Mouse (Mus musculus) heart, postnatal 4 days (tissue): ENCODE results near the gene Ccdc186. TPM values are rescaled to one million over a fixed set of nuclear protein-coding genes. Genes with fewer than 3 reads are reported as not detected.

ENCODE experiments used
- DNase-seq: peaks from one replicate; pipeline ENCODE4 v3.0.0; 2021
- total RNA-seq, 2 experiments: library from RNA; stranded (reverse); gene quantifications; 2 replicates each; pipeline ENCODE4 v1.2.3; 2021

The Ccdc186 gene
- 10 to 100 TPM; 22.8 to 26.6 TPM for total RNA-seq

DNA sequence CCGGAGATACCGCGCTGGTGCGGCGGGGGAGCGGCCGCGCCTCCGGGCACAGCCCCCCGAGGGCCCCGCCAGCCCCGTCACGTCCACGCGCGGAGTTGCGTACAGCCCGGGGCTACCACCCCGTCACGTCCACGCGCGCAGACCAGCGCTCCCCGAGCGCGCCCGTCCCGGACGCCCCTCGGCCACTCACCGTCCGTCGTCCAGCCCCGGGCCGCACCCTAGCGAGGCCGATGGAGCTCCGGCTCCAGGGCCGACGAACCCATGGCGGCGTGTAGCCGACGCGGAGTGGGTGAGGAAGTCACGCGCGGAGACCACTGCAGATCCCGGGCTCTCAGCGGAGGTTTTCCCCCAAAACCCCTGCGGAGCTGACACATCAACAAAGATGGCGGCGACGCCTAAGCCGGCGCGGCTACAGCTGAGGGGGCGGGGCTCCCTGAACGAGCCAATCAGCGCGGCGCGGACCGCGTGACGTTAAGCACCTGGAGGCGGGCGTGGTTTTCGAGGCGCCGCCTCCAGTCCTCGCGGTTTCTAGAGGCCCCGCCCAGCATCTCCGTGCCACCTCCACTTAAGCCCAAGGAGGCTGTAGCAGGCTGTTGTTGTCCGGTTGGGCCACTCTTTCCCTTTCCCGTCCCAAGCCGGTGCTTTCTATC is at the start of gene Ccdc186:
Gene Ccdc186 (minus strand): TSS at position 393 of the 650 bp plus-strand sequence.
- DNase-seq, result peak; percentile 98

DNA sequence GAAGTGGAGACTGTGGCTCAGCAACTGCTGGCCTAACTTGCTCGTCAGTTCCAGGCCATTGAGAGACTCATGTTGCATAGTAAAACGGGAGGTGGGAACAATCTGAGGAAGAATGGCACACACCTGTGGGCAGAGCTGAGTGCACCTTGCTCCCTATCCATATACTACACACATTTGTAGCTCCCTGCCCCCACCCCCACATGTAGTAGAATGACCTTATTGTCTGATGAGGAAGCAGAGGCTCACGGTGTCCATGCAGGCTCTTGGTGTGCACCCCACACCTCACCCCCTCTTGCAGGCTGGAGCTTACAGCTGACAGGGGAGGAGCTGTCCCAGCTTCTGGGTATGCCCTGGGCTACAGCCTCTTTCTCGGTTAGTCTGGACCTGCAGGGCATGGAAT is 45.7 kb upstream of the Ccdc186 start:
- DNase-seq, result no peak

DNA sequence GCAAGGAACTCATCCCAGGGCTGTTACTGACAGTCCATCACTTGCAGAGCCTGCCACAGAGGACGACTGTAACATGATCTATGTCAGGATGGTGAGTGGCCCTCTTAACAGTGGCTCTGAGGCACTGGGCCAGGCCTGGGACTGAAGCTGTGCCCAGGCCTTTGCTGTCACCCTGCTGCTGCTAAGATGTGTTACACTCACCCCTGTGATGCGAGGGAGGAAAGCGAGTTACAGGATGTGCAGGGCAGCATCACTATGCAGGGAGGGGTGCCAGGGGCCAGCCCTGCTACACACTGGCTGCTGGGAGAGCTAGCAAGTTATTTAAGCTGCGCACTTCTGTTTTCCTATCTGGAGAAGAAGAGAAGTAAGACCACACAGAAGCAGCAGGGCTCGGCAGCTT is 34.5 kb upstream of the Ccdc186 start:
- DNase-seq, result peak; percentile 14

DNA sequence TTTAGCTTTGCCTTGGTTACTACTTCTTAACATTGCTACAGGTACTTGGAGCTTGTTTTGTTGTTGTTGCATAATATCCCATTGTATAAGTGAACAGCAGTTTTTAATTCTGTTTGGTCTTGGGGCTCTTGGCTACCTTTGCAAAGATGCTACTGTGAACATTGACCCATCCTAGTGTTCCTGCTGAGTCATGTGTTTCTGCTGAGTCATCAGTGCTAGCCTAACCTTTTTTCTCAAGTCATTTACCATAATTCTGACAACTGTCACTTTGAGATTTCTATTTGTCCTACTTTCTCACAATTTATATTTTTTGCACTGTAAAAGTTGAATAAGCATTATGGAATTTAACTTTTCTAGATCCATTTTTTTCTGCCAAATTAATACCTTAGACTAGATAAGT is 30.6 kb upstream of the Ccdc186 start:
- DNase-seq, result no peak

DNA sequence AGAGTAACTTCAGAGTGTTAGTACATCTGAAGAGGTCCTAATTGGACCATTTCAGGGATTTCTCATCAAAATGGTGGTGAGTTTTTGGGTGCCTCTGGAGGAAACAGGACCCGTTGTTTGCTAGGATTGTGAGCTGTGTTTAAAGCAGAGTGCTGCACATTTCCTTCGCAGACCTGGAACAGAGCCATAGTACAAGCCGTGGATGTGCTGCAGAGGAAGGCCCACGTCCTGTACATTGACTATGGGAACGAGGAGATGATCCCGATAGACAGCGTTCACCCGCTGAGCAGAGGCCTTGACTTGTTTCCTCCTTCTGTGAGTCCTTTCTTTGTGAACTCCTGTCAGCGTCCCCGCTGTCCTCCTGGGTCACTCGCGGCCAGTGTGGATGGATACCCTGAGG is 21.0 kb upstream of the Ccdc186 start:
- no peak for DNase-seq

DNA sequence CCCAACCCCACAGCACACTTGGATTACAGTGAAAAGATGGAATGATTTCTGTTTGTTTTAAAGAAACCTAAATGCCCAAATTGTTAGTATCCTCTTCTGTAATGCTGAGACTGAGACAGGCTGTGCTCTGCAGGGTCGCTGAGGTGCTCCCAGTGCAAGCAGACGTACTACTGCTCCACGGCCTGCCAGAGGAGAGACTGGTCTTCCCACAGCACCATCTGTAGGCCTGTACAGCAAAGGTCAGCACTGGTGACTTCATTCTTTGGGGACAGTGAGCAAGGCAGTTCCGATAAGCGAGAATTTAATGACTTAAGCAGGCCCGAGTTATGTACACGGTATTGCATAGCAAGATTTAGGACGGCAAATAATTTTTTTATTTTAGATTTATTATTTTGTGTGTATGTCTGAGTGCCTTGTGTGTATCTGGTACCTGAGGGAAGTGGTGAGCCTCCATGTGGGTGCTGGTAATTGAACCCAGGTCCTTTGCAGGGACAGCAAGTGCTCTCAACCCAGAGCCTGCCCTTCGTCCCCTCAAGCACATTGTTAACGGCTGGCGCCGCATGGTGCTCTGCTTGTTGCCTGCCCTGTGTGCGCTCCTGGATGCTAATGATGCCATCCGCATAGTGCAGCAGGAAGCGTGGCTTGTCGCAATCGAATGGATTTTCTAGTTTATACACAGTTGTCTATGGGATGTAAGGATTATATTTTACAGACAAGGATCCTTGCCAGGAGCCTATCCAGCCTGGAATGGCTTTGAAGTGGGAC is 17.1 kb upstream of the Ccdc186 start:
- peak; percentile 15 for DNase-seq

DNA sequence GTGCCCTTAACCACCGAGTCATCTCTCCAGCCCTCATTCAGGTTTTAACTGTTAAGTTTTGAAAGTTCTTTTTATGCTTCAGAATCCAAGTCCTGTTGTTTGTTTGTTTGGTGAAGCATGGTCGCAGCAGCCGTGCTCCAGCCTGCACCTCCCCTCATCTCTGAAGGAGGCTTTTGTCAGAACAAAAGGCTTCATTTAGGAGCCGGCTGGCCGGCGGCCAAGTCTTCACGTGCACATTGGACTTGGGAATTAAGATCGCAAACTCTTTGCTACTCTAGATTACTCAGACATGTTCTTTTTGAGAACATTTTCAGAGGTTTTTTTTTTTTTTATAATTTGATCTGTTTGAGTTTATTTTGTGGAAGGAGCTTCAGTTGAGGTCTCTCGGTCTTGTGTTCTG is 13.3 kb upstream of the Ccdc186 start:
- peak; percentile 23 for DNase-seq

DNA sequence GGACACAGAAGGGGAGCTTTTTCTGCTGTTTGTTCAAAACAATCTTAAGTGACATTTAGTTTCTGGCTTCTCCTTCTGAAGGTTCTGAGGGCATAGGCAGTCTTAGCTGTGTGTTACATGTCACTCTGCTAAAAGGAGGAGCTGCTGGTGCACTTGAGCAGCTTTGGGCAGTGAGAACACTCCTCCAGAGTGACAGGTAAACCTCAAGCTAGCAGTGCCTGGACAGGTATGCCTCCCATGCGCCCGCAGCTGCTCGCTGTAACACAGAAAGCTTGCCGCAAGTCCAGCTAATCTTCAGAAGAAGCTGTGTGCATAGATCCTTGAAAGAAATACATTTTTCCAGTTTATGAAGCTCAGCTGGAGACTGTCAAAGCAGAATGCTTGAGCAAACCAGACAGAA is 8.2 kb upstream of the Ccdc186 start:
- DNase-seq, result no peak

DNA sequence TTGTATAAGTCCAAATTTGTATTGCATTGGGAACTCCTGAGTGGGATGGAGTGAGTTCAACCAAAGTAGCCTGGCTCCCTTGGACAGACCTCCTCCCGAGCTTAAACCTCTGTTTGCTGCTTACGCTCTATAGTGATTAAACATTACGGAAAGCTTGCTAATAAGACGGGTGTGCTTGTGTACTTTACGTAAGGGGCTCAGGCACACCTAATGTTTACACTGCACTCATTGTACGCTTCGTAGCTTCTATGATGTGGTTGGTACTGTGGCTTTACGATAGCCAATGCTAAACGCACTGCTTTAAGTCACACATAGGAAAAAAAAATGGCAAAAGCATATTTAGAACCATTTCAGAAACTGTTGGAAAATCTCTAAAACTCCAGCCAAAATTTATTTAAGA is 7.3 kb upstream of the Ccdc186 start:
- DNase-seq, result no peak

DNA sequence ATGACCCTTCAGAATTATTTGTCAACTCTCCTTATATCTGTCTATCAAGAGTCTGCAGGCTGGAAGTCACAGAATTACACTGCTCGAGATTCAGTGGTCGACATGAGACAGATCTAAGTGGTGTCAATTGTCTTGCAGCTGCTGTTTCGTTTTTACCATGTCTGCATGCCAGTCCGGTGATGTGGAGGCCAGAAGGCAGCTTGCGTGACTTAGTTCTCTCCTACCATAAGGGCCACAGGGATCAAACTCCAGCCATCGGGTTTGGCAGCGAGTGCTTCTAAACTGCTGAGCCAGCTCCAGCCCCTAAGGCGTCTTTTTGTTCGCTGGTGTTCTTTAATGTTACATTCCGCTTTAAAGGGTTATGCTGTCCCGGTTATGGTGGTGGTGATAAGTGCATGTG is 6.3 kb upstream of the Ccdc186 start:
- no peak for DNase-seq

DNA sequence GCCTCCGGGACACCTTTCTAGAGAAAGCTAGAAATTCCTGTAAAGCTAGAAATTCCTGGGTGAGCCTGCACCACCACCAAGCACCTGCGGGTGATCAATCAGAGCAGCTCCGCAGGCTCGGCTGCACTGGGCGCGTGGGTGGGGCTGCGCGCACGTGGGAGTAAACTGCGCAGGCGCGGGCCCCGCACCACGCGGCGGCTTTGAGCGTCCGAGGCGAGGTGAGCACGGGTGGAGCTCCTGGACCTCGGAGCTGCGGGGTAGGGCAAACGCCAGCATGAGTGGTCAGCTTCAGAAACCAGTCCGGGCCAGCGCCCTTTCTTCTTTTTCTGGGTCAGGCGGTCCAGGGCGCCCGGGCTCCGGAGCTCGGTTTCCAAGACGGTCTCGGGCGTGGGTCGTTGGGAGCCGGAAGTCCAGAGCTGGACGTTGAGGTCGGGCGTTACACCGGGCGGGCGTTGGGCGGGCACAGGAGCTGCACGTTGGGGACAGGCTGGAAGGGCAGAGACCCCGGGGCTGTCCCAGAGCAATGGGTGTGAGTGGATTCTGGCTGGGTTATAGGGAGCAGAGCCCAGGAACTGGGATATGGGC is 4.1 kb upstream of the Ccdc186 start, which contains the start of gene Tdrd1:
Gene Tdrd1 (plus strand): TSS at position 163 of the 585 bp plus-strand sequence.
- DNase-seq, result peak; percentile 12

DNA sequence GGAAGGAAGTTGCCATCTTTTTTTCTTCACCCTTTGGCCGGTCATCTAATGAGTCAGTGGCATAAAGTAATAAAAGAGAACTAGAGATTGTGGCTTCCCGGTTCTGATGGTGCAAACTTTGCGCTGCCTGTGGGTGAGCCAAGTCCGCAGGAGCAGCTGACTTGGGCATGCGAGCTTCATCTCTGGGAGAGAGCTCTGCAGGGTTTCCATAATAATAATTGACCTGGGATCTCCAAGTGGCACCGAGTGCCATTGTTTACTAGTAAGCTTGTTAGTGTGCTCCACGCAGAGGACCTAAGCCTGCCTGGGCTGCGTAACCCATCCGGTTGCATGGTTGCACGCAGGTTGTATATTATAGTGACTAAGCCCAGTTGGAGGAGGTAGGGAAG is 452 bp upstream of the Ccdc186 start:
- DNase-seq, result no peak

DNA sequence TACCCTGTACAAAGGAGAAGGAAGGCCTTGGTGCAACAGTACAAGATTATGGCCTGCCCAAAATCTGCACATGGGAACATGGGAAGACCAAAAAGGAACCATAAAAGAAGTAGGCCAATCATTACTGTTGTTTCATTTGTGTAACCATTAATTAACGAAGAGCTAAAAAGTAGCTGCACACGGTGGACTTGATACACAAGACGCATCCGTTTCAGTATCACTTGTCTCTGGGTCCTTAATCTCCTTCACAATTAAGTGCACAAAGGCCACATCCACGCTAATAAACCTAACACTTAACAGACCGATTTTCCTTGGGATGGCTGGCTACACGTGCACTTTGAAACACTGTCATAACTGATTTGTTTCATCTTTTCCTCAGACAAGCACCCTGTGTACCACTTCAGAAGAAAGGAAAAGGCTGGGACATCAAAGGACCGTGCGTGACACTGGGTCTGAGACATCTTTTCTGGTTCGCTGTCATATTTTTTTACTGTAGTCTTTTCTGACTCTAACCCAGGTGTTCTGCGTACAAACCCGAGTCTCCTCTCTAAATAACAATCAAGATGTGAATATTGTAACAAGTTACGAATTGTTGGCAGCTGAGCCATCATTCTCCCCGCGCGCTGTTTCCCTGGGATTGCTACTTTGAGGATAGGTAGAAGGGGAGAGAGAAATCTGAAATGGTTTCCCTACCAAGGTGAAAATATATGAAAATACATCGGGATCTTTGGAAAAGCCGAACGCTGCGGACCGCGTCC is 771 bp downstream of the Ccdc186 start:
- DNase-seq, result no peak

DNA sequence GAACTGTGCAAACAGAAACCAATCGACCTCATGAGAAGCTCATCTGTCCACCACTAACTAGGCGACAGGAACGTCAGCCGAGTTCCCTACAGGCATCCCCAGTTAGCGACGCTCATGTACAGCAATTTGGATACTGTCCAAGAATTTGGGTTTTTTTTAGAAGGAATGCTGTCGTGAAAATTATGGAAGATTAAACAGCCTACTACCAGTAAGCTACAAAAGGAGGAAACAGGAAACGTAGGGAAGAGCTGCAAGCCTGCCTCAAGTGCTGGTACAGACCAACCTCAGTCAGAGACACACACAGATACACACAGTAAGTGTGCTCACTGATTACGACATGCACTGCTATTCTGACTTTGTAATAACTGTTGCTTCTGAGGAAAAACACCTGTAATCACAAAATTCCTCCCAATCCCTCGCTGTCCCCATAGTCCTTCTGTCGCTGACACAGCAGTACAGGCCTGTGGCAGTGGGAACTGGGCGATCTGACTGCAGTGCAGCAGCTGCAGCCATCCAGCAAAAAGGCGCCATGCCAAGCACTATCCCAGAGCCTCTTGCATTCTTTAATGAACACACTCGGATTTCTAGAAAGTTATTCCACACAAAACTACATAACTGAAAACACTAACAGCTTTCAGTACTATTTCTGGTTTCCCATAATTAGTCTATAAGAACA is 4.0 kb downstream of the Ccdc186 start:
- peak; percentile 68 for DNase-seq

DNA sequence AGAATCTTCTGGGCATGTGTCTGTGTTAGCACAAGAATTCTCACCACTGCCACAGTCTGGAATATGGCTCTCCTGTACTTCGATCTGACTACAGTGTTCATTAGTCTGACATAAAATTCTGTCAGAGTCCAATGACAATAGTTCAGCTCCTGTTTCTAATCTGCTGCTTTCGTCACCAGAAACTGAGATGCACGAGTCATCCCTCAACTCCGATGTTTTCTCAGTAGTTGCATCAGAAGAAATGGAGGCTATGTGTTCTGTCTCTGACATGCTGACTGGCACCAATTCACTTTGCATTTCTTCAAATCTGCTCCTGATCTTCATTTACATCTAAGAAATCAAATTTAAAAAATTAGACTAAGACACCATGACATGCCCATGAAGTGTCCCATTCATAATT is 8.6 kb downstream of the Ccdc186 start:
- no peak for DNase-seq

DNA sequence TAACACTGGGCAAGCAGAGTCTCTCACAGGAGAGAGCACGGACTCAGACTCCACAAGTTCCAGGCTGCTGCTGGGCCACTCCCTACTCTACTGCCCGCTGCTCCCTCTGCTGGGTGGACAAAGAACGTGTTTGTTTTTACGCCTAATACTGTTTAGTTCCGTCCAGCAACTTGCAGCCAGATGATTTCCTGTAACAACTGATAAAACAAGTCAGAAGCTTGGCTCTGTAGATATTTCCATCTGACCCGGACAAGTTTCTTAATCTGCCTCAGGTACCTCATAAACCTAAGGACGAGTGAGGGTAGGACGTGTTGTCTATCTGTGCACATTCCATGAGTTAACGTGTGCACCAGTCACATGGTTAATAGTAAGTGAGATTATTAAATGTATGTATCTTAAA is 10.4 kb downstream of the Ccdc186 start:
- DNase-seq, result peak; percentile 79

DNA sequence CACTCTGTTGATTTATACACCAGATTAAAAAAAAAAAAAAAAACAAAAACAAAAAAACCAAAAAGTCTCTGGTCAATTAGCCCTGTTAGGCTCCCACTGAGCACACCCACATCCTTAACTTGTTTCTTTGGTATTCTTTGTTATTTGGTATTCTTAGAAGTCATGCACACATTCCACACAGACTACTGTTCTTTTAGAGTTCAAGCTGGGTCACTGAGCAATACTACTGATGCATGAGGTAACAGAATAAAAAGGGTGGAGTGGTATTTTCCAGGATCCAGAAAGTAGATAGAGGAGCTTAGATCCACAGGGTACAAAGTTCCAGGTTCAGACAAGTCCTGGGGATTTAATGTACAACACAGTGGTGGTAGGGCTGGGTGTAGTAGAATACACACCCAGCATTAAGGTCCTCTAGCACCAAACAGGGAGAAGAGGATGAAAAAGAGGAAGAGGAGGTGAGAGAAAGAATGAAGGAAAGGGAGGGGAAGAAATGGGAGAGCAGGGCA is 11.3 kb downstream of the Ccdc186 start:
- no peak for DNase-seq

DNA sequence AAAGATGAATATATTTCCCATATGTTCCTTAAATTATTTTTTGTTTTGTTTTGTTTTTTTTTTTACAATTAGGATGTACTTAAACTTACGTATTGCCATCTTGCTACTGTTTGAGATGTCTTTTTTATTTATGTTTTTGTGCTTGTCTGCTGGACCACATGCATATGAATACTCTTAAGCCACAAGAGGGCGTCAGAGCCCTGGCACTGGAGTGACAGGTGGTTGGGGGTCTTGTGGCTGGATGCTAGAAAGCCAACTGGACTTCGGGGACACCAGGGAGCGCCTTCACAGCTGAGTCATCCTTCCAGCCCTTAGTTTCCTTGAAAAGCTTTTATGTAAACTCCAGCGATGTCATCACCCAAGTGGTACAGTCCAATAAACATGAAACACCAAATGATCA is 13.2 kb downstream of the Ccdc186 start:
- no peak for DNase-seq

DNA sequence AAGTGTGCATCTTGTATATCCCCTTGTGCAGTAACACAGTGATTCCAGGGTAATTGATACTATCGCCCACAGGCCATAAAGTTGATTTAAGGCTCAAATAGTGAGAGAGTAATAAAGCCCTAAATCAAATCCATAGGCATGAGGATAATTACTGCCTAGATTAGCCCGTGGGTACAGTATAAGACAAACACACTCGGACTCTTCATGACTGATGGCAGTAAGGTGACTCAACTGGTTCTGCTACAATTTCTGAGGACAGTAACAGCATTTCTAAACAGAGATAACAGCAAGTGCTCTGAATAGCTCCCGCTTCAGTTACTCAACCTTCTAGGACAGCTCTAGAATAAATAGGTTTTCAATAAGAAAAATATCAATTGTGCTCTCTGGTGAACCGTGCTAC is 14.9 kb downstream of the Ccdc186 start:
- DNase-seq, result no peak

DNA sequence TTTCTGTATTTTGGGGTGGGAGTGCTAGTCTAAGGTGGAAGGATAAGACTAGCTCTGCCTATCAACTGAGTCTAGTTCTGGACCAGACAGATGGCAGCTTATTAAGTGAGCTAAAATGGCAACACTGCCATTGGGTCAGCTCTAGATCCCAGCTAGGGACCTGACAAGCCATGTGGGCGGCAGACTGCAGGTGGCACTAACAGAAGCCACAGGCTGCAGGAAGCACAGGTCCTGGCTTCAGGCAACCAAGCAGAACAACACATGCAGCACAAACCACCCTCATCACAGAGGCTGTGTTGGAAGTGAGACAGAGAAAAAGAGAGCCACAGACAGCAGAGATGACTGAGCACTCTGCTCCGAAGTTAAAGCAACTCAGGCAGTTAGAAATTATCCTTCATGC is 16.6 kb downstream of the Ccdc186 start:
- no peak for DNase-seq

DNA sequence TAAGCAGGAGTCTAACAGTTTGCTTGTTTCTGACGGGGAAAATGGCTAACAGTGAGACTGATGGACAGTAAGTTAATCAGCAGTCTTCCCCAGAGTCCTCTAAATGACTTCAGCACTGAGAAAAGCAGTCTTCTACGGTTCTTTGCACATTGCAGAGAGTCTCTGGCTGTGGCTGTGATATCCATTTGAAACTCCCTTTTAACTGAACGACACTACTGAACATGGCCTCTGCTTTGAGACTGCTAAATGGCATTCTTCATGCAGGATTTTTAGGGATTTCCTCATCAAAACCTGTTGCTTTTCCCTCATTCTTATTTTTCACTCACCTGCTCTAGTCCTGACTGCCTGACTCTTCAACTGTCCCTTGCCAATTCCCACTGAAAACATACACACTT is 19.6 kb downstream of the Ccdc186 start:
- no peak for DNase-seq

DNA sequence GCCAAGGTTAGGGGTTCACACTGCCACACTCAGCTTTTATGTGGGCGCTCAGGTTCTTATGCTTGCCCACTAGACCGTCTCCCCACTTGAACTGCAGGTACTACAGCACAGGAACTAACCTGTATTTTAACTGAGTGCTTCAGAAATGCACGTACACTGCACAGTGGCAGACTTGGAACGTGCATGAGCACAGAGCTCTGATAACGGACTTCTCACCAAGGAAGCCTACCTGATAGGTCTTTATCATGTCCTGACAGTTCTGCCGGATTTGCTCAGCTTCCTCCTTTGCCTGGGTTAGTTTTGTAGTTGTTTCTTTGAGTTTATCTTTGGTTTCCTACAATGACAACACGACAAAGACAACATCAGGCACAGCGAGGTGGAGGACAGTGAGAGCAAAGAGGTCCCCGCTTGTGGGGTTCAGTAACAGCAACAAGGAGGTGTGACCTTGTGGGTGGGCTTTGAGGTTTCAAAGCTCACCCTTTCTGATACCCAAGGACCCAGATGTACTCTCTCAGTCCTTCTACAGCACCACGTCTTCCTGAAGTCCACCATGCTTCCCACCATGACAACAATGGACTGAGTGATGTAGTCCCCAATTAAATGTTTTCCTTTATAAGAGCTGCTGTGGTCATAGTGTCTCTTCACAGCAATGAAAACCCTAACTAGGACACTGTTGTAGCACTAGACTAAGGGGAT is 20.2 kb downstream of the Ccdc186 start:
- no peak for DNase-seq
